Mouse (Mus musculus) erythroblast, embryonic 14.5 days (primary cell): ENCODE data around the gene Atp7a.

Source experiments
- GATA1 ChIP-seq: IDR thresholded peaks from 2 replicates; pipeline ENCODE4 v1.6.1; 2012; ENCODE audit warnings: low read length, inconsistent platforms, mixed read lengths
- TAL1 ChIP-seq: IDR thresholded peaks from 3 replicates; pipeline ENCODE4 v1.6.1; 2012; ENCODE audit warnings: low read length, inconsistent platforms, mixed read lengths

- TF ChIP-seq TAL1 (no peak), GATA1 (no peak)
These were observed at the start of gene Atp7a for GRCm38 (mm10) chrX:106026418-106027342.
